Mouse (Mus musculus) neural tube, embryonic 10.5 days (tissue): Measurements from ENCODE around the gene E130308A19Rik.

Experiments used
- DNase-seq: peaks from one replicate; pipeline ENCODE4 v3.0.0-alpha.2; 2017; ENCODE audit warnings: low spot score; ENCODE audit errors: extremely low spot score

The E130308A19Rik gene

GRCm38 (mm10) chr4:59634532-59634931 is 8.5 kb downstream of the E130308A19Rik start:
- no peak for DNase-seq

- no peak for DNase-seq
These were observed 13.2 kb downstream of the E130308A19Rik start for GRCm38 (mm10) chr4:59639163-59639562.

- DNase-seq = no peak
These were observed 14.7 kb downstream of the E130308A19Rik start for GRCm38 (mm10) chr4:59640720-59641119.

- no peak for DNase-seq
These were observed 16.0 kb downstream of the E130308A19Rik start for GRCm38 (mm10) chr4:59642039-59642438.

- no peak for DNase-seq
These were observed 16.6 kb downstream of the E130308A19Rik start for GRCm38 (mm10) chr4:59642657-59643056.

- DNase-seq = no peak
These were observed 18.4 kb downstream of the E130308A19Rik start for GRCm38 (mm10) chr4:59644431-59644830.

GRCm38 (mm10) chr4:59644992-59645391 is 19.0 kb downstream of the E130308A19Rik start:
- no peak for DNase-seq

- no peak for DNase-seq
These were observed 19.6 kb downstream of the E130308A19Rik start for GRCm38 (mm10) chr4:59645610-59646009.

GRCm38 (mm10) chr4:59646020-59646696 is 20.1 kb downstream of the E130308A19Rik start:
- DNase-seq = no peak

GRCm38 (mm10) chr4:59649119-59649518 is 23.1 kb downstream of the E130308A19Rik start:
- DNase-seq = no peak

- DNase-seq = no peak
These were observed 26.2 kb downstream of the E130308A19Rik start for GRCm38 (mm10) chr4:59652166-59652681.

- no peak for DNase-seq
These were observed 30.1 kb downstream of the E130308A19Rik start for GRCm38 (mm10) chr4:59656061-59656642.

GRCm38 (mm10) chr4:59662163-59662562 is 36.2 kb downstream of the E130308A19Rik start:
- DNase-seq = no peak

GRCm38 (mm10) chr4:59663451-59663850 is 37.4 kb downstream of the E130308A19Rik start:
- no peak for DNase-seq

GRCm38 (mm10) chr4:59666550-59667317 is 40.7 kb downstream of the E130308A19Rik start:
- DNase-seq = no peak

GRCm38 (mm10) chr4:59668050-59668449 is 42.0 kb downstream of the E130308A19Rik start:
- no peak for DNase-seq

- DNase-seq = no peak
These were observed 43.1 kb downstream of the E130308A19Rik start for GRCm38 (mm10) chr4:59669131-59669530.

GRCm38 (mm10) chr4:59670015-59670414 is 44.0 kb downstream of the E130308A19Rik start:
- DNase-seq = no peak

- no peak for DNase-seq
These were observed 47.6 kb downstream of the E130308A19Rik start for GRCm38 (mm10) chr4:59673423-59674117.

- no peak for DNase-seq
These were observed 49.1 kb downstream of the E130308A19Rik start for GRCm38 (mm10) chr4:59674929-59675679.

GRCm38 (mm10) chr4:59675699-59676098 is 49.7 kb downstream of the E130308A19Rik start:
- no peak for DNase-seq
